Mouse (Mus musculus) thymus, postnatal 4 days (tissue): ENCODE measurements around the gene H6pd.

Experiments used
- DNase-seq: peaks from one replicate; pipeline ENCODE4 v3.0.0; 2021

The H6pd gene

GRCm38 (mm10) chr4:149975291-149975690 lies 33.5 kb downstream of the H6pd start:
- no peak for DNase-seq

- DNase-seq = no peak
Observed at GRCm38 (mm10) chr4:149971393-149971792, 37.4 kb downstream of the H6pd start.

GRCm38 (mm10) chr4:149968526-149968925 lies 40.3 kb downstream of the H6pd start:
- no peak for DNase-seq

DNA sequence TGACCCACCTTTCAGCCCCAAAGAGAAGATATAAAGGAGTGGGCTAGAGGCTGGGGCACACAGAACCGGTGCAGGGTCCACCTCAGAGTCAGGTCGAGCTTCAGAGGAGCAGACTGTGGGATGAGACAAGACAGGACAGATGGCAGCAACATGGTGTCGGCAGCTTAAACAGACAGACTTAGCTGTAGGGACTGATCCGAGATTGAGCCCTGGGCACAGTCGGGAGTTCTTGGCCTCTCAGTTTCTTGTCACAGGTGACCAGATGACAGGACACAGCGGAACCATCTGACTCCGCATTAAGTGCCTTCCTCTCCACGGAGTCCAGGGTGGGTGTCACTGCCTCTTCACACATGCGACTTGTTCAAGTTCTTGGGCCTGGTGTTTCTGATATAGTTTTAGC lies 41.9 kb downstream of the H6pd start:
- DNase-seq = no peak

DNA sequence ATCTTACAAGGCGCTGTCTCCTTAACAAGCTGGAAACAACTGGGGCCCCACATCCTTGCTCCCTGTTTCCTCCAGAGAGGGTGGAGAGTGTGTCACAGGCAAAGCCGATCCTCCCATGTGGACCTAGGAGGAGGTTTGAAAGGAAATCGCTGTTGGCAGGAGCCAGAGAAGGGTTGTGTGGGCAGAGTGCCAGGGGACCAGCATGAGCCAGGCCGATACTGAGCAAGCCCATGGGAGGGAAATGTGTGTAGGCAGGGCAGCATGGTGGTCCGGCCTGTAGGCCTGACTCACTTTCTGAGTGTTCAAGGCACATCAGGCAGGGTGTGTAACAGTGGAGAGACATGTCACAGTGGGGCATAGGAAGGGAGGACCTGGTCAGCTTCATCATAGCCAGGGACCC lies 42.6 kb downstream of the H6pd start:
- DNase-seq = no peak

GRCm38 (mm10) chr4:149965672-149966071 lies 43.2 kb downstream of the H6pd start:
- DNase-seq = no peak

- no peak for DNase-seq
Observed at GRCm38 (mm10) chr4:149965242-149965641, 43.6 kb downstream of the H6pd start.

GRCm38 (mm10) chr4:149964770-149965169 lies 44.1 kb downstream of the H6pd start:
- DNase-seq = no peak

DNA sequence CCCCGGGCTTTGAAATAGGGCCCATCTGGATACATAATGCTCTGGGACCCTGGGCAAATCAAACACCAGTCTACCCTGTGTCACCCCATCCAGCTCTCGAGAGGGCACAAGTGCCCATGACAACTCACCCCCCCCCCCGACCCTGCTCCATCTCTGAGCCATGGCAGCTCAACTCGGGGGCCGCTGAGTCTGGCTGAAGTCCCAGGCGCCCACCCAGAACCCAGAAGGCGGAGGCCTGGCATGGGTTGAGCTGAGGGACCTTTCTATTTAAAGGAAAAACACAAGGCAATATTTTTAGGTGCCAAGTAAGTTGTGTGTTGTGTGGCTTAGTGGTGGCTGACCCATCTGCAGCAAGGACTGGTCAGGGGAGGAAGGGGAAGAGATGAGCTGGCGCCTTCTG lies 44.5 kb downstream of the H6pd start:
- DNase-seq = no peak

DNA sequence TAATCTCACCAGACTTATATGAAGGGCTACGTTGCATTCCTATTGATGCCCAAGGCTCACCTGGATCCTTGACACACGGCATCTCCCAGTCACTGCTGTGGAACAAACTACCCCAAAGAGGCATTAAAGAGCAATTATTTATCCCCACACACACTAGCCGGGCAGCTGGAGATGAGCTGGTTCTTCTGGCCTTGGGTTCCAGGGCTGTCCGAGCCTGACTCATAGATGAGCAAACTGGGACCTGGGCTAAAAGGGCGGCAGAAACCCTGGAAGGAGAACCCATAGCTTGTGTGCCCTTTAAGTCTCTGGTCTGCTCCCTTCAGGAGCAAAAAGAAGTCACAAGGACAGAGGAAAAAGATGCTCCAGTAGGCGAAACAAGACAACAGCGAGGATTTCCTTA lies 48.4 kb downstream of the H6pd start:
- DNase-seq = no peak

- DNase-seq = no peak
Observed at GRCm38 (mm10) chr4:149959816-149960215, 49.0 kb downstream of the H6pd start.

- peak; percentile 88 for DNase-seq
Observed at GRCm38 (mm10) chr4:149958566-149958965, 50.3 kb downstream of the H6pd start.

DNA sequence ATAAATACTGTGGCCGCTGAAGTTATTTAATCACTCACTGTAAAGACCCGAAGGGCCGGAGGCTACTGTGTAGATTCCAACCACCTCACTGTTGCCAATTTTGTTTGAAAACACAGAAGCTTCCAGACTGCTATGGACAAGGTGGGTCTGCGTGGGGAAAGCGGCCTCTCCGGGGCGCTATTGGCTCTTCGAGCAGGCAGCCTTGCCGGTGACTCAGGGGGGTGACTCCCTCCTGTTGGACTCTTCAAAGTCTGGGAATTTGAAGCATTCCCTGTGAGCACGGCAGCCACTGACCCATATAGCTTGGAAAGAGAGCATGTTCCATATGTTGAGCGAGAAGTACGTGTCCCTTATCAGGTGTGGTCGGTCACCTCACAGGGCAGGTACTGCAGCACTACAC lies 52.8 kb downstream of the H6pd start:
- DNase-seq = peak; percentile 32

GRCm38 (mm10) chr4:149955631-149956030 lies 53.2 kb downstream of the H6pd start:
- DNase-seq = no peak

GRCm38 (mm10) chr4:149954893-149955439 lies 53.9 kb downstream of the H6pd start, which contains the start of gene Spsb1:
Gene Spsb1 (minus strand): TSS chr4:149955043.
- peak; percentile 100 for DNase-seq

DNA sequence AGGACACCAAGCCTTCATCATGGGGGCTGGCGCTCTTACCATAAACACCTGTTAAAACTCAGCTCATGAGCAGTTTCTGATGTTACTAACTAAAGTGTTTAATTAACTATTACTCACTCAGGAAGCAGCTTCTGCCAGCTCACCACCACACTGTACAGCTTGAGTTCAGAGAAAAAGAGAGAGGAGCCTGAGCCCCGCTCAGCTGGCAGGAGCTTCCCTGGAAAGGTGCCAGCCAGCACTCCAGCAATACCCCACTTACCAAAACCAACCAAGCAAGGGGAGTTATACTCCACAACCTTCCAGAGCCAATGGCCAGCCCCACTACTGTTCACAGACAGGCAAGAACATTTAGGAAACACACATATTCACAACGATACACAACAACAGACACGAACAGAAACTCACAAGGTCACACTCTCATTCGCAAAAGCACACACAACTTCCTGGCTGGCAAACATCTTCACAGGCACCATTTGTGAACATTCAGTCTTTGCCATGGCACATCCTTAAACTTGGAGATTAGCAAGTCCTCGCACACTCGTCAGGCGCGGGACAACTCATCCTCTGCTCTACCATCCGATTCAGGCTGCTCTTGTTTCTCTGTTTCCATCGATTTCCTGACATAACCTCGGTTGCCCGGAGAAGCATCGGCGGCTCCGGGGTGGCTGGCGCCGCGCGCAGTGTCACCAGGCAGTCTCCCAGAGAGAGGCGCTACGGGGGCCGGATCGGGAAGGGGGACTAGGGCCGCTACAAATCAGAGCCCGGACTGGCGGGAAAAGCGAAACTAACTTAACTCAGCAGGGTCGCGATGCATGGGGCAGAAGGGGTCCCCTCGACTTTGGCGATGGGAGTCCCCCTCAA lies 55.0 kb downstream of the H6pd start:
- peak; percentile 69 for DNase-seq

- DNase-seq = no peak
Observed at GRCm38 (mm10) chr4:149952201-149952600, 56.6 kb downstream of the H6pd start.

GRCm38 (mm10) chr4:149951201-149951600 lies 57.6 kb downstream of the H6pd start:
- DNase-seq = no peak

DNA sequence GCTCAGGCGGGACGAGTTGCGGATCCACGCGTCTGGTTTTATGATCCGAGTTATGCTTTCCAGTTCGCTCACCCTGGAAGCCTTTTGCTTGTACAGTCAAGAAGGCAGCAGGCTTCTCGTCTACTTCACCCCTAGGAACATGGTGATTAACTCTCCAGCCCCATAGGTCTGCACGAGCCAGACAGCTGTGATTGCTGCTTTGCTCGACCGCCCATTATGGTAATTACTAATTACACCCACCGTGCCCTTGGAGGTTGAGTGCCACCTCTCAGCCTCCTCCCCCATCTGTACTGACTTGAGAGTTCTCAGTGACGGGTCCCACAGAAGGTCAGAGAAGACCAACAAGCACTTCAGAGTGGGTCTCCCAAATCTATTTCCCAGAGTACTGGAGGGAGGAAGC lies 59.1 kb downstream of the H6pd start:
- DNase-seq = no peak

- DNase-seq = no peak
Observed at GRCm38 (mm10) chr4:149948119-149948518, 60.7 kb downstream of the H6pd start.

DNA sequence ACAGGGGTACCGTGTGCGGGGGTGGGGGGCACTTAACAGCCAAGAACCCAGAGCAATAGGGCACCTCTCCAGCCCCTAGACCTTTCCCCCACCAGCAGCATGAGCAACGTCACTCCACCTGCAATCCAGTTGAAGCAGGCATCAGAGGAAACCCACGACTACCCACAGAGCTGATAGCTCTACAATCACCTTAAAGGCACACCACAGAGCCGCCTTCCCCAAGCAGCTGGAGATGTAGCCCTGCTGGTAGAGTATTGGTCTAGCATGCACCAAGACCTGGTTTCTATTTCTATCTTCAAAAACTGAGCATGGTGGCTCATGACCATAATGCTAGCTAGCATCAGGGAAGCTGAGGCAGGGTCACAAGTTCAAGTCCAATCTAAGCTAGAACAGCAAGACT lies 61.4 kb downstream of the H6pd start:
- DNase-seq = peak; percentile 34

DNA sequence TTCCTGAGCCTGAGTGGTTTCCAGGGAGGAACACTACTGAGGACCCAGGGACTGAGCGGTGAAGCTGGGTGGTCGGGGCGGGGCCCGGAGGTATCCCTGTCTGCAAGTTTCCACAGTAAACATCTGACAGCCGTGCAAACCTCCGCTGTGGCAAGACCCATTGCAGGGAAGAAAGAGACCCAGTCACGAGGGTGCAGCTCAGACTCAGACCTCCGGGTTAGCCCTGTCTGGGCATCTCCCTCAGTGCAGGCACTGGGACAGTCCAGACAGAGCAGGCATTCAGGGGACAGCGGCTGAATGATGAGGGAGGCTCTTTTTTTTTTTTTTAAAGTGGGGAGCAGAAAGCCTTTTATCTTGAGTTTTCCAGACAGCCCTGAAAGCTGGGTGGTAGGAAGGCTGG lies 63.6 kb downstream of the H6pd start:
- no peak for DNase-seq

GRCm38 (mm10) chr4:149944214-149944613 lies 64.6 kb downstream of the H6pd start:
- no peak for DNase-seq
